Mouse (Mus musculus): ENCODE data around the gene Asprv1.
A peak's percentile ranks its signal among the peaks of the same experiment; 100 is the strongest.

The Asprv1 gene

GRCm38 (mm10) chr6:86665560-86666307, 37.8 kb downstream of the Asprv1 start:
- DNase-seq (ENCODE audit: low spot score): no peak

DNA sequence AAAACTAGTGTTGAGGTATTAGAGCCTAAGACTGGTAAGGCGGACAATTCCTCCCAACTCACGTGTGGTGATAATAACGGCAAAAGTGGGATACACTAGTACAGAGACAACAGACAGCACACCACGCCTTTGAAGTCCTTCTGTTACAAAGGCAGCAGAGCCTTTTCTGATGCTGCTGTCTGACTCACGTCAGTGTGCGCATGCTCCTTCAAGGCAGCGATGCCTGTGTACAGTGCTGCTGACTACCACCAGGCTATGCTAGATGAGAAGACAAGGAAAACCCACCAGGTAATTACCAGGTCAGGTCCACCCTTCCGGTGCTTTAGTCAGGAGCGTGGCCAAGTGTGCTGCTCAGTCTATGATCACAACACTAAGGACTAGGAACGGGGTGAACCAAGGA, 39.1 kb downstream of the Asprv1 start:
- no peak for DNase-seq (ENCODE audit: low spot score)

GRCm38 (mm10) chr6:86668580-86669239, 40.7 kb downstream of the Asprv1 start, which contains the start of gene Mxd1:
TSS of gene Mxd1 (minus strand) at chr6:86669161.
- no peak for DNase-seq (ENCODE audit: low spot score)

DNA sequence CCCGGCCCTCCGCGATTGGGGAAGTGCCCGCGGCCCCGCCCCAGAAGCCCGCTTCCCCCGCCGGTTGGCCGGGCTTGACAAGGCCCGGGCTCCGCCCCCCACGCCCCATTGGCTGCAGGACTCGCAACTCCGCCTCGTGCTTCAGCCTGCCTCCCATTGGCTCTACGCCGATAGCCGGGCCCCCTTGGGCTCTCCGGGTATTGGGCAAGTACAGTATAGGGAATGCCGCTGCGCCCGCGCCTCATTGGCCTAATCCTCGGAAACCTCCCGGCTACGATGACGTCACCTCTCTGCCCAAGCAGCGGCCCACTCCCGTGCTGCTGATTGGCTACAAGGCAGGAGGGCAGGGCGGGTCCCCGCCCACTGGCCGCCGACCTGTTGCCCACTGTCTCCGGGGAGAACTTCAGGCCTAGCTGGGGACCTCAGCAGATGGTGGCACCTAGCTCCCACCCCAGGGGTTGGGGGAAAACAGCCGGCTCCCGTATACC, 41.3 kb downstream of the Asprv1 start:
- DNase-seq (ENCODE audit: low spot score): peak; percentile 98

- DNase-seq (ENCODE audit: low spot score): no peak
These were observed 42.9 kb downstream of the Asprv1 start for GRCm38 (mm10) chr6:86670873-86671272.

- DNase-seq (ENCODE audit: low spot score): no peak
These were observed 50.4 kb downstream of the Asprv1 start for GRCm38 (mm10) chr6:86678341-86678740.

All from ovary, postnatal 10 days (tissue).